In genomic region chr10:121461404-121462161, GRCm38 (mm10) we compare ENCODE assay signal across 8 mouse cellular contexts. TPM values are rescaled to one million over a fixed set of nuclear protein-coding genes. Genes with fewer than 3 reads are reported as not detected.
A peak's percentile ranks its signal among the peaks of the same experiment; 100 is the strongest.
DNase-seq lines count a peak whose midpoint lies in the region; ATAC-seq and TF ChIP-seq lines count a peak whose summit lies in the region.

No protein-coding gene starts in this region.

- H3K4me3 ChIP-seq in left cerebral cortex, adult 2 months = peak overlapping the region; percentile 40
- H3K4me3 ChIP-seq in embryonic facial prominence, embryonic 11.5 days (ENCODE audit: low read depth, low read length) = no peak overlapping the region
- peak overlapping the region; percentile 30 for H3K4me3 ChIP-seq in heart, embryonic 16.5 days (ENCODE audit: low read length)
- no peak overlapping the region for H3K4me3 ChIP-seq in macrophage (ENCODE audit: inconsistent target)
- H3K4me3 ChIP-seq in stomach, embryonic 16.5 days (replicated peaks; ENCODE audit: low read length) = no peak overlapping the region

- 9% methylated on average over 22 of the region's 22 CpGs for WGBS in embryonic facial prominence, embryonic 11.5 days
- WGBS in heart, embryonic 16.5 days = 14% methylated on average over 22 of the region's 22 CpGs
- WGBS in macrophage (ENCODE audit: missing documents) = 65% methylated on average over 21 of the region's 22 CpGs
- WGBS in stomach, embryonic 16.5 days = 18% methylated on average over 22 of the region's 22 CpGs

- peaks cover 100% of the 10 kb centered on the region for H3K79me2 ChIP-seq in macrophage (ENCODE audit: inconsistent target)

- H3K9ac ChIP-seq in embryonic facial prominence, embryonic 11.5 days (replicated peaks; ENCODE audit: low read length) = peak overlapping the region; percentile 44
- H3K9ac ChIP-seq in heart, embryonic 16.5 days (ENCODE audit: low read length) = peak overlapping the region; percentile 60
- peak overlapping the region; percentile 49; the same call in 1 of the 2 replicates for H3K9ac ChIP-seq in stomach, embryonic 16.5 days (ENCODE audit: low read length)

- peaks cover 3% of the 10 kb centered on the region; the same call in 1 of the 2 replicates for H3K4me1 ChIP-seq in embryonic facial prominence, embryonic 11.5 days (ENCODE audit: control insufficient read depth, insufficient read depth, low read length)
- peaks cover 34% of the 10 kb centered on the region for H3K4me1 ChIP-seq in heart, embryonic 16.5 days (ENCODE audit: control insufficient read depth, insufficient read depth, low read length)
- H3K4me1 ChIP-seq in stomach, embryonic 16.5 days (ENCODE audit: control insufficient read depth, insufficient read depth, low read length) = peaks cover 38% of the 10 kb centered on the region

- H3K9me3 ChIP-seq in embryonic facial prominence, embryonic 11.5 days (replicated peaks; ENCODE audit: control insufficient read depth, low read length) = no peaks in the 10 kb centered on the region
- H3K9me3 ChIP-seq in heart, embryonic 16.5 days (replicated peaks; ENCODE audit: control insufficient read depth, low read length) = no peaks in the 10 kb centered on the region
- H3K9me3 ChIP-seq in stomach, embryonic 16.5 days (replicated peaks; ENCODE audit: control insufficient read depth, low read length) = no peaks in the 10 kb centered on the region

- intact Hi-C loops in left cerebral cortex, adult 2 months (cut with DNase I) = no loop called here
- intact Hi-C loops in left cerebral cortex, postnatal 14 days (cut with DNase I) = no loop called here

- H3K27ac ChIP-seq in left cerebral cortex, adult 2 months = peak overlapping the region; percentile 69
- H3K27ac ChIP-seq in embryonic facial prominence, embryonic 11.5 days (replicated peaks; ENCODE audit: low read depth, low read length) = peak overlapping the region; percentile 70
- H3K27ac ChIP-seq in heart, embryonic 16.5 days (ENCODE audit: low read length) = peak overlapping the region; percentile 57
- peak overlapping the region; percentile 75 for H3K27ac ChIP-seq in macrophage
- H3K27ac ChIP-seq in stomach, embryonic 16.5 days (ENCODE audit: low read length) = peak overlapping the region; percentile 47

- TF ChIP-seq CTCF in left cerebral cortex, adult 2 months (IDR thresholded peaks at IDR 0.05) = no peak

- ATAC-seq in embryonic facial prominence, embryonic 11.5 days (replicated peaks; ENCODE audit: insufficient number of reproducible peaks, low FRiP score, low TSS enrichment, low read depth) = peak; percentile 74; the same call in 1 of the 2 replicates
- peak; percentile 61 for ATAC-seq in heart, embryonic 16.5 days (replicated peaks; ENCODE audit: extremely low read depth, insufficient read depth, low FRiP score)
- ATAC-seq in stomach, embryonic 16.5 days (ENCODE audit: insufficient read depth, low FRiP score) = peak; percentile 66

- peak overlapping the region; percentile 23 for H3K4me2 ChIP-seq in embryonic facial prominence, embryonic 11.5 days (ENCODE audit: low read depth, low read length)
- H3K4me2 ChIP-seq in heart, embryonic 16.5 days (ENCODE audit: low read depth, low read length) = peak overlapping the region; percentile 58
- H3K4me2 ChIP-seq in stomach, embryonic 16.5 days (ENCODE audit: low read depth, low read length) = peak overlapping the region; percentile 36

- H3K36me3 ChIP-seq in embryonic facial prominence, embryonic 11.5 days (replicated peaks; ENCODE audit: control insufficient read depth, insufficient read depth, low read depth, low read length) = no peaks in the 10 kb centered on the region
- H3K36me3 ChIP-seq in heart, embryonic 16.5 days (ENCODE audit: control insufficient read depth, insufficient read depth) = no peaks in the 10 kb centered on the region
- H3K36me3 ChIP-seq in macrophage (ENCODE audit: inconsistent target) = no peaks in the 10 kb centered on the region
- no peaks in the 10 kb centered on the region for H3K36me3 ChIP-seq in stomach, embryonic 16.5 days (ENCODE audit: control insufficient read depth, insufficient read depth, low read length)

- no peaks in the 10 kb centered on the region for H3K27me3 ChIP-seq in embryonic facial prominence, embryonic 11.5 days (ENCODE audit: control insufficient read depth, insufficient read depth, low read length)
- H3K27me3 ChIP-seq in heart, embryonic 16.5 days (ENCODE audit: control insufficient read depth, insufficient read depth, low read length) = no peaks in the 10 kb centered on the region
- no peaks in the 10 kb centered on the region for H3K27me3 ChIP-seq in stomach, embryonic 16.5 days (ENCODE audit: control insufficient read depth, insufficient read depth, low read length)

- no peak for DNase-seq in left cerebral cortex, adult 2 months (ENCODE audit: extremely low spot score in 1 of 2, low spot score in 2 of 2)
- DNase-seq in left cerebral cortex, postnatal 14 days (ENCODE audit: low spot score in 2 of 2) = no peak
- peak; percentile 56 for DNase-seq in embryonic facial prominence, embryonic 11.5 days (ENCODE audit: low spot score)
- peak; percentile 61 to 84 for DNase-seq in kidney, postnatal 25 days
- DNase-seq in thymus, postnatal 36 days = no peak

RNA-seq across cellular contexts. Expression of gene Rassf3, which starts 14.6 kb away (rescaled TPM):
- 10 to 100 TPM; 39.4 to 40.1 TPM for total RNA-seq in left cerebral cortex, adult 2 months (2021)
- total RNA-seq in left cerebral cortex, postnatal 14 days (2021) = 10 to 100 TPM; 29.6 to 33.9 TPM
- polyA plus RNA-seq in embryonic facial prominence, embryonic 11.5 days (2014; fragmentation: Nextera tagmentation; extraction: Ambion mirVana) = 20.6 and 21.4 TPM in 2 replicates
- 24.1 and 24.8 TPM in 2 replicates for polyA plus RNA-seq in heart, embryonic 16.5 days (2015; fragmentation: Nextera tagmentation; extraction: Ambion mirVana)
- 100 to 1,000 TPM in 1 of 26 experiments, 10 to 100 TPM in 19, 1 to 10 TPM in 6; 4.9 to 154 (median 18.5) TPM for total RNA-seq in macrophage (2018; cell fraction: chromatin; rRNA removed)
- 10 to 100 TPM; 19.5 to 87.4 (median 38.1) TPM for total RNA-seq in macrophage (2018; cell fraction: cytosol; rRNA removed)
- 100 to 1,000 TPM in 2 of 26 experiments, 10 to 100 TPM in 24; 14.4 to 130 (median 28.3) TPM for total RNA-seq in macrophage (2018; cell fraction: nucleus; rRNA removed)
- 38.9 to 52.7 TPM (median 40.3 TPM) in 3 replicates for polyA plus RNA-seq in macrophage (2018)
- polyA plus RNA-seq in stomach, embryonic 16.5 days (2015; fragmentation: Nextera tagmentation; extraction: Ambion mirVana) = 21.3 and 22.0 TPM in 2 replicates

Comparison
In these comparisons a context has a peak if more than half of its experiments do, and no peak if none do; other contexts are left out.
1. DNase-seq: peak in embryonic facial prominence, embryonic 11.5 days (single experiment) and kidney, postnatal 25 days (2 of 2); none in left cerebral cortex, adult 2 months (0 of 2), left cerebral cortex, postnatal 14 days (0 of 2) and thymus, postnatal 36 days (0 of 2).
2. H3K4me3 ChIP-seq: peak in left cerebral cortex, adult 2 months (single experiment) and heart, embryonic 16.5 days (single experiment); none in embryonic facial prominence, embryonic 11.5 days (single experiment), macrophage (single experiment) and stomach, embryonic 16.5 days (single experiment).
3. Peak in every context shown above with its lines, with median percentiles within 50 percentile points of each other: H3K27ac ChIP-seq, ATAC-seq, H3K4me2 ChIP-seq and H3K9ac ChIP-seq.